Mouse (Mus musculus): ENCODE results near the gene Fnip1. TPM values are rescaled to one million over a fixed set of nuclear protein-coding genes. Genes with fewer than 3 reads are reported as not detected.
"Not testable (repeated sequence)": the region's sequence is repeated elsewhere in the genome, so short reads cannot be mapped to it uniquely, and the experiment has no call there.

Gene Fnip1
- 36.0 and 36.8 TPM in 2 replicates for total RNA-seq (2015)
- total RNA-seq (2017), result 31.4 and 32.4 TPM in 2 replicates

- peak; percentile 88 for ATAC-seq (replicated peaks; ENCODE audit: poor library complexity)
These were observed at the start of gene Fnip1 for GRCm38 (mm10) chr11:54437823-54438337. Fnip1 (plus strand) TSS chr11:54438199.

GRCm38 (mm10) chr11:54390386-54390785 lies 47.6 kb upstream of the Fnip1 start:
- peak; percentile 50; the same call in 1 of the 2 replicates for ATAC-seq (replicated peaks; ENCODE audit: poor library complexity)

GRCm38 (mm10) chr11:54391326-54391725 lies 46.7 kb upstream of the Fnip1 start:
- ATAC-seq (replicated peaks; ENCODE audit: poor library complexity), result no peak

GRCm38 (mm10) chr11:54396686-54397085 lies 41.3 kb upstream of the Fnip1 start:
- no peak for ATAC-seq (replicated peaks; ENCODE audit: poor library complexity)

- 0 out of 2 replicates have a peak, but pooled peaks have one; percentile 61 for ATAC-seq (replicated peaks; ENCODE audit: poor library complexity)
These were observed 39.9 kb upstream of the Fnip1 start for GRCm38 (mm10) chr11:54398058-54398457.

- ATAC-seq (replicated peaks; ENCODE audit: poor library complexity), result peak; percentile 60; the same call in 1 of the 2 replicates
These were observed 37.2 kb upstream of the Fnip1 start for GRCm38 (mm10) chr11:54400803-54401202.

- no peak for ATAC-seq (replicated peaks; ENCODE audit: poor library complexity)
These were observed 33.1 kb upstream of the Fnip1 start for GRCm38 (mm10) chr11:54404885-54405284.

GRCm38 (mm10) chr11:54406930-54407546 lies 31.0 kb upstream of the Fnip1 start:
- no peak for ATAC-seq (replicated peaks; ENCODE audit: poor library complexity)

- no peak for ATAC-seq (replicated peaks; ENCODE audit: poor library complexity)
These were observed 27.4 kb upstream of the Fnip1 start for GRCm38 (mm10) chr11:54410612-54411011.

- peak; percentile 96 for ATAC-seq (replicated peaks; ENCODE audit: poor library complexity)
These were observed 25.0 kb upstream of the Fnip1 start for GRCm38 (mm10) chr11:54413017-54413416.

- no peak for ATAC-seq (replicated peaks; ENCODE audit: poor library complexity)
These were observed 15.0 kb upstream of the Fnip1 start for GRCm38 (mm10) chr11:54423007-54423406.

GRCm38 (mm10) chr11:54426267-54426666 lies 11.7 kb upstream of the Fnip1 start:
- peak; percentile 60 for ATAC-seq (replicated peaks; ENCODE audit: poor library complexity)

- no peak for ATAC-seq (replicated peaks; ENCODE audit: poor library complexity)
These were observed 10.9 kb upstream of the Fnip1 start for GRCm38 (mm10) chr11:54427138-54427537.

GRCm38 (mm10) chr11:54427695-54428352 lies 10.2 kb upstream of the Fnip1 start:
- peak; percentile 17; the same call in 1 of the 2 replicates for ATAC-seq (replicated peaks; ENCODE audit: poor library complexity)

- ATAC-seq (replicated peaks; ENCODE audit: poor library complexity), result no peak
These were observed 8.8 kb upstream of the Fnip1 start for GRCm38 (mm10) chr11:54429224-54429623.

- ATAC-seq (replicated peaks; ENCODE audit: poor library complexity), result no peak
These were observed 2.2 kb upstream of the Fnip1 start for GRCm38 (mm10) chr11:54435797-54436196.

GRCm38 (mm10) chr11:54437310-54437822 lies 633 bp upstream of the Fnip1 start:
- peak; percentile 27; the same call in 1 of the 2 replicates for ATAC-seq (replicated peaks; ENCODE audit: poor library complexity)

- peak; percentile 34 for ATAC-seq (replicated peaks; ENCODE audit: poor library complexity)
These were observed 375 bp downstream of the Fnip1 start for GRCm38 (mm10) chr11:54438366-54438781.

- no peak for ATAC-seq (replicated peaks; ENCODE audit: poor library complexity)
These were observed 1.1 kb downstream of the Fnip1 start for GRCm38 (mm10) chr11:54438991-54439690.

- ATAC-seq (replicated peaks; ENCODE audit: poor library complexity), result no peak
These were observed 1.7 kb downstream of the Fnip1 start for GRCm38 (mm10) chr11:54439691-54440029.

GRCm38 (mm10) chr11:54450757-54451156 lies 12.8 kb downstream of the Fnip1 start:
- not testable (repeated sequence) for ATAC-seq (replicated peaks; ENCODE audit: poor library complexity)

All from megakaryocyte progenitor cell, adult 5-6 weeks (primary cell).